Mouse (Mus musculus): ENCODE data around the gene Crym. TPM values are rescaled to one million over a fixed set of nuclear protein-coding genes. Genes with fewer than 3 reads are reported as not detected.

The Crym gene
- 0.40 and 0.93 TPM in 2 replicates for polyA plus RNA-seq (2016; fragmentation: Nextera tagmentation; extraction: Ambion mirVana)

GRCm38 (mm10) chr7:120201771-120202170 lies at the start of gene Crym:
Crym (minus strand) TSS chr7:120202111.
- H3K4me3 ChIP-seq = peak within 1 kb of the TSS; percentile 28
- no peak within 1 kb of the TSS for H3K9ac ChIP-seq
- peaks cover 41% of the 10 kb centered on the region for H3K27me3 ChIP-seq (replicated peaks)
- H3K4me1 ChIP-seq (replicated peaks) = peaks cover 12% of the 10 kb centered on the region; the same call in 1 of the 2 replicates
- no peaks in the 10 kb centered on the region; the same call in 1 of the 2 replicates for H3K9me3 ChIP-seq (replicated peaks)
- under 1% methylated on average over 26 of the region's 26 CpGs for WGBS
- no peaks in the 10 kb centered on the region for H3K36me3 ChIP-seq
- H3K27ac ChIP-seq (ENCODE audit: poor library complexity, severe bottlenecking) = no peak within 1 kb of the TSS
- H3K4me2 ChIP-seq = peak within 1 kb of the TSS; percentile 63
- no peak for ATAC-seq (ENCODE audit: insufficient number of reproducible peaks, low FRiP score)

- Histone ChIP-seq H3K9me3 (replicated peaks) (no peaks in the 10 kb centered on the region), H3K4me3 (no peak overlapping the region), H3K4me2 (no peak overlapping the region), H3K36me3 (no peaks in the 10 kb centered on the region), H3K27ac (ENCODE audit: poor library complexity, severe bottlenecking) (no peak overlapping the region), H3K4me1 (replicated peaks) (no peaks in the 10 kb centered on the region), H3K27me3 (replicated peaks) (no peaks in the 10 kb centered on the region), H3K9ac (no peak overlapping the region)
- ATAC-seq (ENCODE audit: insufficient number of reproducible peaks, low FRiP score) = no peak
These were observed 39.2 kb upstream of the Crym start for GRCm38 (mm10) chr7:120241092-120241491.

GRCm38 (mm10) chr7:120228541-120228940 lies 26.6 kb upstream of the Crym start:
- Histone ChIP-seq H3K9me3 (replicated peaks) (no peaks in the 10 kb centered on the region), H3K36me3 (no peaks in the 10 kb centered on the region), H3K4me3 (no peak overlapping the region), H3K27me3 (replicated peaks) (no peaks in the 10 kb centered on the region), H3K9ac (no peak overlapping the region), H3K4me1 (replicated peaks) (no peaks in the 10 kb centered on the region), H3K27ac (ENCODE audit: poor library complexity, severe bottlenecking) (no peak overlapping the region), H3K4me2 (no peak overlapping the region)
- ATAC-seq (ENCODE audit: insufficient number of reproducible peaks, low FRiP score) = no peak

- Histone ChIP-seq H3K4me3 (no peak overlapping the region), H3K36me3 (no peaks in the 10 kb centered on the region), H3K9ac (no peak overlapping the region), H3K27ac (ENCODE audit: poor library complexity, severe bottlenecking) (no peak overlapping the region), H3K4me1 (replicated peaks) (peaks cover 9% of the 10 kb centered on the region; the same call in 1 of the 2 replicates), H3K27me3 (replicated peaks) (peaks cover 21% of the 10 kb centered on the region), H3K9me3 (replicated peaks) (no peaks in the 10 kb centered on the region; the same call in 1 of the 2 replicates), H3K4me2 (no peak overlapping the region)
- ATAC-seq (ENCODE audit: insufficient number of reproducible peaks, low FRiP score) = no peak
- WGBS = 29% methylated on average over 9 of the region's 9 CpGs
These were observed 4.1 kb upstream of the Crym start for GRCm38 (mm10) chr7:120205989-120206388.

GRCm38 (mm10) chr7:120203789-120204188 lies 1.9 kb upstream of the Crym start, which contains the start of gene Abca14:
Abca14 (plus strand) TSS chr7:120203961.
- Histone ChIP-seq H3K27me3 (replicated peaks) (peaks cover 41% of the 10 kb centered on the region), H3K4me2 (peak within 1 kb of the TSS; percentile 29), H3K9me3 (replicated peaks) (no peaks in the 10 kb centered on the region; the same call in 1 of the 2 replicates), H3K36me3 (no peaks in the 10 kb centered on the region), H3K9ac (no peak within 1 kb of the TSS), H3K4me3 (no peak within 1 kb of the TSS), H3K27ac (ENCODE audit: poor library complexity, severe bottlenecking) (no peak within 1 kb of the TSS), H3K4me1 (replicated peaks) (peaks cover 12% of the 10 kb centered on the region; the same call in 1 of the 2 replicates)
- WGBS = 6% methylated on average over 26 of the region's 26 CpGs
- peak; percentile 66; the same call in 1 of the 2 replicates for ATAC-seq (ENCODE audit: insufficient number of reproducible peaks, low FRiP score)

GRCm38 (mm10) chr7:120201231-120201744 lies 623 bp downstream of the Crym start:
- ATAC-seq (ENCODE audit: insufficient number of reproducible peaks, low FRiP score) = no peak
- H3K27ac ChIP-seq (ENCODE audit: poor library complexity, severe bottlenecking) = no peak overlapping the region
- no peaks in the 10 kb centered on the region for H3K36me3 ChIP-seq
- no peaks in the 10 kb centered on the region; the same call in 1 of the 2 replicates for H3K9me3 ChIP-seq (replicated peaks)
- peak overlapping the region; percentile 63 for H3K4me2 ChIP-seq
- 3% methylated on average over 14 of the region's 14 CpGs for WGBS
- peaks cover 41% of the 10 kb centered on the region for H3K27me3 ChIP-seq (replicated peaks)
- H3K9ac ChIP-seq = no peak overlapping the region
- peaks cover 12% of the 10 kb centered on the region; the same call in 1 of the 2 replicates for H3K4me1 ChIP-seq (replicated peaks)
- H3K4me3 ChIP-seq = peak overlapping the region; percentile 28

- peaks cover 12% of the 10 kb centered on the region for H3K27me3 ChIP-seq (replicated peaks)
- H3K36me3 ChIP-seq = no peaks in the 10 kb centered on the region
- H3K9me3 ChIP-seq (replicated peaks) = no peaks in the 10 kb centered on the region
- H3K9ac ChIP-seq = no peak overlapping the region
- no peak for ATAC-seq (ENCODE audit: insufficient number of reproducible peaks, low FRiP score)
- peaks cover 11% of the 10 kb centered on the region; the same call in 1 of the 2 replicates for H3K4me1 ChIP-seq (replicated peaks)
- H3K4me2 ChIP-seq = no peak overlapping the region
- no peak overlapping the region for H3K27ac ChIP-seq (ENCODE audit: poor library complexity, severe bottlenecking)
- 83% methylated on average over 4 of the region's 4 CpGs for WGBS
- no peak overlapping the region for H3K4me3 ChIP-seq
These were observed 6.7 kb downstream of the Crym start for GRCm38 (mm10) chr7:120195207-120195606.

GRCm38 (mm10) chr7:120192816-120193215 lies 9.1 kb downstream of the Crym start:
- Histone ChIP-seq H3K4me3 (no peak overlapping the region), H3K9ac (no peak overlapping the region), H3K27ac (ENCODE audit: poor library complexity, severe bottlenecking) (no peak overlapping the region), H3K27me3 (replicated peaks) (no peaks in the 10 kb centered on the region), H3K36me3 (no peaks in the 10 kb centered on the region), H3K4me1 (replicated peaks) (peaks cover 12% of the 10 kb centered on the region; the same call in 1 of the 2 replicates), H3K9me3 (replicated peaks) (no peaks in the 10 kb centered on the region), H3K4me2 (no peak overlapping the region)
- no peak for ATAC-seq (ENCODE audit: insufficient number of reproducible peaks, low FRiP score)
- WGBS = 71% methylated on average over 6 of the region's 6 CpGs

GRCm38 (mm10) chr7:120192207-120192606 lies 9.7 kb downstream of the Crym start:
- no peak overlapping the region for H3K27ac ChIP-seq (ENCODE audit: poor library complexity, severe bottlenecking)
- H3K36me3 ChIP-seq = no peaks in the 10 kb centered on the region
- H3K4me3 ChIP-seq = no peak overlapping the region
- no peak overlapping the region for H3K9ac ChIP-seq
- H3K27me3 ChIP-seq (replicated peaks) = no peaks in the 10 kb centered on the region
- H3K9me3 ChIP-seq (replicated peaks) = no peaks in the 10 kb centered on the region
- no peak for ATAC-seq (ENCODE audit: insufficient number of reproducible peaks, low FRiP score)
- H3K4me2 ChIP-seq = no peak overlapping the region
- H3K4me1 ChIP-seq (replicated peaks) = peaks cover 12% of the 10 kb centered on the region; the same call in 1 of the 2 replicates
- WGBS = 54% methylated on average over 3 of the region's 3 CpGs

- ATAC-seq (ENCODE audit: insufficient number of reproducible peaks, low FRiP score) = 0 out of 2 replicates have a peak, but pooled peaks have one; percentile 53
These were observed 11.7 kb downstream of the Crym start for GRCm38 (mm10) chr7:120190150-120190665.

GRCm38 (mm10) chr7:120189369-120190149 lies 12.4 kb downstream of the Crym start:
- no peak overlapping the region for H3K4me3 ChIP-seq
- no peak for ATAC-seq (ENCODE audit: insufficient number of reproducible peaks, low FRiP score)
- WGBS = 57% methylated on average over 8 of the region's 8 CpGs
- 0 out of 2 replicates have a peak overlapping the region, but pooled peaks have one; percentile 7 for H3K27ac ChIP-seq (ENCODE audit: poor library complexity, severe bottlenecking)
- H3K36me3 ChIP-seq = no peaks in the 10 kb centered on the region
- no peak overlapping the region for H3K4me2 ChIP-seq
- no peaks in the 10 kb centered on the region for H3K27me3 ChIP-seq (replicated peaks)
- no peaks in the 10 kb centered on the region for H3K9me3 ChIP-seq (replicated peaks)
- no peak overlapping the region for H3K9ac ChIP-seq
- H3K4me1 ChIP-seq (replicated peaks) = peaks cover 12% of the 10 kb centered on the region; the same call in 1 of the 2 replicates

More at GRCm38 (mm10) chr7:120190150-120190665, 11.7 kb downstream of the Crym start:
- WGBS = 11% methylated on average over 8 of the region's 8 CpGs
- Histone ChIP-seq H3K4me1 (replicated peaks) (peaks cover 12% of the 10 kb centered on the region; the same call in 1 of the 2 replicates), H3K27ac (ENCODE audit: poor library complexity, severe bottlenecking) (no peak overlapping the region), H3K4me3 (no peak overlapping the region), H3K4me2 (no peak overlapping the region), H3K36me3 (no peaks in the 10 kb centered on the region), H3K9me3 (replicated peaks) (no peaks in the 10 kb centered on the region), H3K27me3 (replicated peaks) (no peaks in the 10 kb centered on the region), H3K9ac (no peak overlapping the region)

Measured in heart, embryonic 12.5 days (tissue).